Mouse (Mus musculus): ENCODE measurements around the gene Aldh3a2.
"Not testable (repeated sequence)": the region's sequence is repeated elsewhere in the genome, so short reads cannot be mapped to it uniquely, and the experiment has no call there.

Gene Aldh3a2

GRCm38 (mm10) chr11:61202810-61203209, 64.5 kb downstream of the Aldh3a2 start:
- Histone ChIP-seq H3K27me3 (ENCODE audit: insufficient read depth, low read length) (peaks cover 1% of the 10 kb centered on the region; the same call in 1 of the 2 replicates), H3K9me3 (ENCODE audit: low read length) (no peaks in the 10 kb centered on the region)
- TF ChIP-seq NANOG (IDR thresholded peaks at IDR 0.05; ENCODE audit: borderline replicate concordance, low read length) = no peak
- TF ChIP-seq POU5F1 (IDR thresholded peaks at IDR 0.05; ENCODE audit: borderline replicate concordance, low read length) = no peak
- TF ChIP-seq CTCF (conservative IDR thresholded peaks at IDR 0.05; ENCODE audit: low read length) = no peak

GRCm38 (mm10) chr11:61202186-61202585, 65.1 kb downstream of the Aldh3a2 start:
- no peaks in the 10 kb centered on the region for H3K9me3 ChIP-seq (ENCODE audit: low read length)
- H3K27me3 ChIP-seq (ENCODE audit: insufficient read depth, low read length) = no peaks in the 10 kb centered on the region; the same call in 1 of the 2 replicates
- H3K36me3 ChIP-seq (ENCODE audit: insufficient read depth, low read length) = no peaks in the 10 kb centered on the region
- H3K4me3 ChIP-seq (replicated peaks; ENCODE audit: low read length) = no peak overlapping the region
- TF ChIP-seq NANOG (IDR thresholded peaks at IDR 0.05; ENCODE audit: borderline replicate concordance, low read length) = no peak
- TF ChIP-seq CTCF (conservative IDR thresholded peaks at IDR 0.05; ENCODE audit: low read length) = no peak
- no peak for TF ChIP-seq POU5F1 (IDR thresholded peaks at IDR 0.05; ENCODE audit: borderline replicate concordance, low read length)
- H3K4me1 ChIP-seq (replicated peaks; ENCODE audit: low read depth, low read length) = no peaks in the 10 kb centered on the region

More at GRCm38 (mm10) chr11:61202810-61203209, 64.5 kb downstream of the Aldh3a2 start:
- Histone ChIP-seq H3K4me3 (replicated peaks; ENCODE audit: low read length) (no peak overlapping the region), H3K4me1 (replicated peaks; ENCODE audit: low read depth, low read length) (no peaks in the 10 kb centered on the region), H3K36me3 (ENCODE audit: insufficient read depth, low read length) (no peaks in the 10 kb centered on the region)

GRCm38 (mm10) chr11:61199620-61200362, 67.5 kb downstream of the Aldh3a2 start:
- Histone ChIP-seq H3K4me3 (replicated peaks; ENCODE audit: low read length) (no peak overlapping the region), H3K36me3 (ENCODE audit: insufficient read depth, low read length) (no peaks in the 10 kb centered on the region), H3K9me3 (ENCODE audit: low read length) (no peaks in the 10 kb centered on the region), H3K4me1 (replicated peaks; ENCODE audit: low read depth, low read length) (no peaks in the 10 kb centered on the region), H3K27me3 (ENCODE audit: insufficient read depth, low read length) (peaks cover 7% of the 10 kb centered on the region; the same call in 1 of the 2 replicates)
- TF ChIP-seq POU5F1 (IDR thresholded peaks at IDR 0.05; ENCODE audit: borderline replicate concordance, low read length) (no peak), CTCF (conservative IDR thresholded peaks at IDR 0.05; ENCODE audit: low read length) (no peak), NANOG (IDR thresholded peaks at IDR 0.05; ENCODE audit: borderline replicate concordance, low read length) (no peak)

- TF ChIP-seq NANOG (IDR thresholded peaks at IDR 0.05; ENCODE audit: borderline replicate concordance, low read length) = no peak
- TF ChIP-seq POU5F1 (IDR thresholded peaks at IDR 0.05; ENCODE audit: borderline replicate concordance, low read length) = no peak
- TF ChIP-seq CTCF (conservative IDR thresholded peaks at IDR 0.05; ENCODE audit: low read length) = no peak
- no peak overlapping the region for H3K4me3 ChIP-seq (replicated peaks; ENCODE audit: low read length)
- peaks cover 8% of the 10 kb centered on the region; the same call in 1 of the 2 replicates for H3K4me1 ChIP-seq (replicated peaks; ENCODE audit: low read depth, low read length)
- H3K9me3 ChIP-seq (ENCODE audit: low read length) = no peaks in the 10 kb centered on the region
- H3K27me3 ChIP-seq (ENCODE audit: insufficient read depth, low read length) = peaks cover 20% of the 10 kb centered on the region
- no peaks in the 10 kb centered on the region for H3K36me3 ChIP-seq (ENCODE audit: insufficient read depth, low read length)
These were observed 69.3 kb downstream of the Aldh3a2 start for GRCm38 (mm10) chr11:61197935-61198334.

- Histone ChIP-seq H3K36me3 (ENCODE audit: insufficient read depth, low read length) (no peaks in the 10 kb centered on the region), H3K27me3 (ENCODE audit: insufficient read depth, low read length) (peaks cover 20% of the 10 kb centered on the region), H3K4me1 (replicated peaks; ENCODE audit: low read depth, low read length) (peaks cover 8% of the 10 kb centered on the region; the same call in 1 of the 2 replicates), H3K9me3 (ENCODE audit: low read length) (no peaks in the 10 kb centered on the region), H3K4me3 (replicated peaks; ENCODE audit: low read length) (no peak overlapping the region)
- TF ChIP-seq POU5F1 (IDR thresholded peaks at IDR 0.05; ENCODE audit: borderline replicate concordance, low read length) (no peak), CTCF (conservative IDR thresholded peaks at IDR 0.05; ENCODE audit: low read length) (no peak), NANOG (IDR thresholded peaks at IDR 0.05; ENCODE audit: borderline replicate concordance, low read length) (no peak)
These were observed 70.5 kb downstream of the Aldh3a2 start for GRCm38 (mm10) chr11:61196616-61197353.

GRCm38 (mm10) chr11:61193392-61193791, 73.9 kb downstream of the Aldh3a2 start:
- no peaks in the 10 kb centered on the region for H3K36me3 ChIP-seq (ENCODE audit: insufficient read depth, low read length)
- no peaks in the 10 kb centered on the region for H3K9me3 ChIP-seq (ENCODE audit: low read length)
- H3K4me3 ChIP-seq (replicated peaks; ENCODE audit: low read length) = no peak overlapping the region
- H3K27me3 ChIP-seq (ENCODE audit: insufficient read depth, low read length) = peaks cover 20% of the 10 kb centered on the region
- peaks cover 11% of the 10 kb centered on the region for H3K4me1 ChIP-seq (replicated peaks; ENCODE audit: low read depth, low read length)
- TF ChIP-seq CTCF (conservative IDR thresholded peaks at IDR 0.05; ENCODE audit: low read length) (peak; percentile 93), POU5F1 (IDR thresholded peaks at IDR 0.05; ENCODE audit: borderline replicate concordance, low read length) (no peak), NANOG (IDR thresholded peaks at IDR 0.05; ENCODE audit: borderline replicate concordance, low read length) (no peak)

- no peaks in the 10 kb centered on the region for H3K36me3 ChIP-seq (ENCODE audit: insufficient read depth, low read length)
- peaks cover 11% of the 10 kb centered on the region for H3K4me1 ChIP-seq (replicated peaks; ENCODE audit: low read depth, low read length)
- no peak overlapping the region for H3K4me3 ChIP-seq (replicated peaks; ENCODE audit: low read length)
- no peaks in the 10 kb centered on the region for H3K9me3 ChIP-seq (ENCODE audit: low read length)
- TF ChIP-seq NANOG (IDR thresholded peaks at IDR 0.05; ENCODE audit: borderline replicate concordance, low read length) = no peak
- TF ChIP-seq CTCF (conservative IDR thresholded peaks at IDR 0.05; ENCODE audit: low read length) = no peak
- TF ChIP-seq POU5F1 (IDR thresholded peaks at IDR 0.05; ENCODE audit: borderline replicate concordance, low read length) = no peak
- peaks cover 20% of the 10 kb centered on the region for H3K27me3 ChIP-seq (ENCODE audit: insufficient read depth, low read length)
These were observed 74.5 kb downstream of the Aldh3a2 start for GRCm38 (mm10) chr11:61192779-61193178.

GRCm38 (mm10) chr11:61192123-61192522, 75.1 kb downstream of the Aldh3a2 start:
- Histone ChIP-seq H3K4me1 (replicated peaks; ENCODE audit: low read depth, low read length) (peaks cover 11% of the 10 kb centered on the region), H3K27me3 (ENCODE audit: insufficient read depth, low read length) (peaks cover 20% of the 10 kb centered on the region)
- not testable (repeated sequence) for H3K36me3 ChIP-seq (ENCODE audit: insufficient read depth, low read length); H3K4me3 ChIP-seq (replicated peaks; ENCODE audit: low read length); H3K9me3 ChIP-seq (ENCODE audit: low read length)

Measured in E14TG2a.4 (cell line).